Mouse (Mus musculus): ENCODE results near the gene Rps6.
"Not testable (repeated sequence)": the region's sequence is repeated elsewhere in the genome, so short reads cannot be mapped to it uniquely, and the experiment has no call there.

Rps6 gene

GRCm38 (mm10) chr4:86852018-86852417, 5.2 kb downstream of the Rps6 start:
- DNase-seq (ENCODE audit: low read depth, low spot score), result no peak

- no peak for DNase-seq (ENCODE audit: low read depth, low spot score)
Measured at GRCm38 (mm10) chr4:86851331-86851730, 5.9 kb downstream of the Rps6 start.

- no peak for DNase-seq (ENCODE audit: low read depth, low spot score)
Measured at GRCm38 (mm10) chr4:86847246-86847645, 10.0 kb downstream of the Rps6 start.

GRCm38 (mm10) chr4:86845384-86845783, 11.8 kb downstream of the Rps6 start:
- no peak for DNase-seq (ENCODE audit: low read depth, low spot score)

GRCm38 (mm10) chr4:86841141-86841540, 16.1 kb downstream of the Rps6 start:
- not testable (repeated sequence) for DNase-seq (ENCODE audit: low read depth, low spot score)

- DNase-seq (ENCODE audit: low read depth, low spot score), result no peak
Measured at GRCm38 (mm10) chr4:86831896-86832295, 25.3 kb downstream of the Rps6 start.

GRCm38 (mm10) chr4:86825143-86825542, 32.1 kb downstream of the Rps6 start:
- no peak for DNase-seq (ENCODE audit: low read depth, low spot score)

- DNase-seq (ENCODE audit: low read depth, low spot score), result no peak
Measured at GRCm38 (mm10) chr4:86823169-86823568, 34.0 kb downstream of the Rps6 start.

GRCm38 (mm10) chr4:86814850-86815249, 42.4 kb downstream of the Rps6 start:
- DNase-seq (ENCODE audit: low read depth, low spot score), result no peak

- DNase-seq (ENCODE audit: low read depth, low spot score), result no peak
Measured at GRCm38 (mm10) chr4:86810604-86811003, 46.6 kb downstream of the Rps6 start.

All from WW6 (cell line).